Mouse (Mus musculus) midbrain, embryonic 12.5 days (tissue): ENCODE measurements around the gene Gadd45g. TPM values are rescaled to one million over a fixed set of nuclear protein-coding genes. Genes with fewer than 3 reads are reported as not detected.

Experiments
- ATAC-seq: fragments of 200-750 bp; cut with Nextera tagmentation; 2 replicates; pipeline ENCODE4 v1.8.0; 2017; ENCODE audit warnings: low read depth, moderate TSS enrichment, moderate library complexity; ENCODE audit not compliant: low FRiP score
- H3K27ac ChIP-seq: fragments of 300-500 bp; sonication (generic); replicated peaks from 2 replicates; pipeline ENCODE4 v1.5.1; 2016; ENCODE audit warnings: mild to moderate bottlenecking
- H3K27me3 ChIP-seq: fragments of 300-500 bp; sonication (generic); 2 replicates; pipeline ENCODE4 v1.6.1; 2016; ENCODE audit warnings: mild to moderate bottlenecking
- H3K36me3 ChIP-seq: fragments of 300-500 bp; sonication (generic); 2 replicates; pipeline ENCODE4 v1.6.1; 2016
- H3K4me1 ChIP-seq: fragments of 300-500 bp; sonication (generic); 2 replicates; pipeline ENCODE4 v1.6.1; 2016
- H3K4me2 ChIP-seq: fragments of 300-500 bp; sonication (generic); replicated peaks from 2 replicates; pipeline ENCODE4 v1.6.1; 2016; ENCODE audit warnings: mild to moderate bottlenecking, moderate library complexity
- H3K4me3 ChIP-seq: fragments of 300-500 bp; sonication (generic); 2 replicates; pipeline ENCODE4 v1.5.1; 2016; ENCODE audit warnings: mild to moderate bottlenecking
- H3K9ac ChIP-seq: fragments of 300-500 bp; sonication (generic); replicated peaks from 2 replicates; pipeline ENCODE4 v1.6.1; 2016; ENCODE audit warnings: mild to moderate bottlenecking, moderate library complexity
- H3K9me3 ChIP-seq: fragments of 300-500 bp; sonication (generic); 2 replicates; pipeline ENCODE4 v1.6.1; 2016; ENCODE audit warnings: mild to moderate bottlenecking
- WGBS: fragments of 180-500 bp; shearing (Covaris S2); methylation state at CpG from one replicate; pipeline ENCODE4 v1.1.7; 2016; 5-methylcytosine and 5-hydroxymethylcytosine counted together
- polyA plus RNA-seq: library from polyadenylated mRNA; unstranded; fragments of >200 nt; fragmentation: Nextera tagmentation; extraction: Ambion mirVana; gene quantifications from 2 replicates; pipeline ENCODE4 v1.2.1, GENCODE M21; 2016

The Gadd45g gene
- polyA plus RNA-seq, 1 experiment from 2014 or later = 354 TPM

GRCm38 (mm10) chr13:51879571-51879970 lies 33.1 kb downstream of the Gadd45g start:
- ATAC-seq = no peak
- Histone ChIP-seq H3K4me1 (peaks cover 11% of the 10 kb centered on the region), H3K9me3 (no peaks in the 10 kb centered on the region), H3K27me3 (peaks cover 35% of the 10 kb centered on the region), H3K36me3 (no peaks in the 10 kb centered on the region), H3K4me3 (no peak overlapping the region), H3K27ac (no peak overlapping the region), H3K4me2 (no peak overlapping the region), H3K9ac (no peak overlapping the region)
- WGBS = 85% methylated on average over 3 of the region's 3 CpGs

DNA sequence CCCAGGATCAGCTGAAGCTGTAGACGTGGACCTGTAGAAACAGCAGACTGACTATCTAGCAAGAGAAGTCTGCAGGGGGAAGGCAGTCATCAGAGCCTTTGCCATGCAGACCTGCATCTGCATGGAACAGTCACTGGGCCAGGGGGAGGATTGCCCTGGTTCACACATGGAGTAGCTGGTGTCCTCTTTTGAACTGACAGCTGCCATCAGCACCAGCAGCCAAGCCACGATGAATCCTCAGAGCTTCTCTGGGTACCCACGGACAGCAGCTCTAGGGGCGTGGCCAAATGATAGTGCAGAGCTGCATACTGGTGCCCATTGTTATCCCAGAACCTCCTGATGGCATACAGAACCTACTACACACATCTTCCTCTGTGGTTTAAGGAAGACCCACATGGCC lies 33.5 kb downstream of the Gadd45g start:
- no peak overlapping the region for H3K4me3 ChIP-seq
- H3K9me3 ChIP-seq = no peaks in the 10 kb centered on the region
- peaks cover 35% of the 10 kb centered on the region for H3K27me3 ChIP-seq
- no peak for ATAC-seq
- no peak overlapping the region for H3K27ac ChIP-seq
- H3K4me2 ChIP-seq = no peak overlapping the region
- H3K36me3 ChIP-seq = no peaks in the 10 kb centered on the region
- WGBS = 87% methylated on average over 4 of the region's 4 CpGs
- no peak overlapping the region for H3K9ac ChIP-seq
- peaks cover 11% of the 10 kb centered on the region for H3K4me1 ChIP-seq

- 66% methylated on average over 11 of the region's 11 CpGs for WGBS
- Histone ChIP-seq H3K4me1 (peaks cover 11% of the 10 kb centered on the region), H3K9ac (no peak overlapping the region), H3K27ac (no peak overlapping the region), H3K4me2 (no peak overlapping the region), H3K27me3 (peaks cover 30% of the 10 kb centered on the region), H3K9me3 (no peaks in the 10 kb centered on the region), H3K4me3 (no peak overlapping the region), H3K36me3 (no peaks in the 10 kb centered on the region)
- ATAC-seq = no peak
These were observed 35.0 kb downstream of the Gadd45g start for GRCm38 (mm10) chr13:51881271-51882128.

DNA sequence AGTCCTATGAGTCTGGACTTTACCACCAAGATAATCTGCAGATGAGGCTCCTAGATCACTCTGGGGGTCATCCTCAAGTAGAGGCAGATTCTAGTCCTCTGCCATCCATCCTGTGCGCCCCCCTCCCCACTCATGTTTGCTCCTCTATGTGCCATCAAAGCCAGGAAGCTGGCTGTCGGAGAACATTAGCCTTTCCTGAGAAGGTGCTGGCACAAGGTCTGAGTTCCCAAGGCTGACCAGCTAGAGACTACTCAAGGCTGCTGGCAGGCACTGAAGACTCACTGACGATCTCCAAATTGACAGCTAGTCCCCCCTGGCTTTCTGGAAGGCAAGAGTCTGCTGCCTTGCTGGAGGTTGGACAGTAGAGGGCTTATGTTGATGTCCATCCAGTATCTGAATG lies 35.7 kb downstream of the Gadd45g start:
- no peak overlapping the region for H3K9ac ChIP-seq
- H3K36me3 ChIP-seq = no peaks in the 10 kb centered on the region
- no peak overlapping the region for H3K4me3 ChIP-seq
- 84% methylated on average over 3 of the region's 3 CpGs for WGBS
- H3K9me3 ChIP-seq = no peaks in the 10 kb centered on the region
- no peak for ATAC-seq
- peaks cover 11% of the 10 kb centered on the region for H3K4me1 ChIP-seq
- H3K27ac ChIP-seq = no peak overlapping the region
- H3K4me2 ChIP-seq = no peak overlapping the region
- H3K27me3 ChIP-seq = peaks cover 35% of the 10 kb centered on the region

DNA sequence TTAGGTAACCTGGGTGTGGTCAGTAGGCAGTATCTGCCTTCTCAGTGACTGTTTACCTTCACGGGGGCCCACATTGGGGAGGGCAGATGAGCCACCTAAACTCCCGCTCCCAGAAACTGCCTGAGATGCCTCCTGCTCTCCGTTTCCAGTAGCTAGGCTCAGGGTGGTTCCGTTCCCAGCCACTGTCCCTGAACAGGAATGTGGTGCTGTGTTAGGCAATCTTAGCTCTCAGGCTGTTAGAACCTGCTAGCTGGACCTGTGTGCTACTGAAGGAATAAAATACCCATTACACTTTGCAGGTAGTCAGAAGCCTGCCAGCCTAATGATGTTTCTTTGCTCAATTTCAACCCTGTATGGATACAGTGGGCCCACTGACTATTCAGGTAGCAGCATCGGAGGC lies 37.8 kb downstream of the Gadd45g start:
- no peak overlapping the region for H3K27ac ChIP-seq
- 80% methylated on average over 5 of the region's 5 CpGs for WGBS
- no peaks in the 10 kb centered on the region for H3K9me3 ChIP-seq
- H3K4me3 ChIP-seq = no peak overlapping the region
- peaks cover 26% of the 10 kb centered on the region for H3K27me3 ChIP-seq
- H3K9ac ChIP-seq = no peak overlapping the region
- peaks cover 6% of the 10 kb centered on the region for H3K4me1 ChIP-seq
- no peak overlapping the region for H3K4me2 ChIP-seq
- no peak for ATAC-seq
- H3K36me3 ChIP-seq = no peaks in the 10 kb centered on the region

GRCm38 (mm10) chr13:51885594-51885993 lies 39.1 kb downstream of the Gadd45g start:
- 92% methylated on average over 10 of the region's 10 CpGs for WGBS
- Histone ChIP-seq H3K4me1 (peaks cover 5% of the 10 kb centered on the region), H3K9me3 (no peaks in the 10 kb centered on the region), H3K9ac (no peak overlapping the region), H3K4me2 (no peak overlapping the region), H3K27ac (no peak overlapping the region), H3K27me3 (peaks cover 23% of the 10 kb centered on the region), H3K4me3 (no peak overlapping the region), H3K36me3 (no peaks in the 10 kb centered on the region)
- ATAC-seq = no peak

- no peak overlapping the region for H3K27ac ChIP-seq
- no peak for ATAC-seq
- no peak overlapping the region for H3K9ac ChIP-seq
- no peaks in the 10 kb centered on the region for H3K9me3 ChIP-seq
- H3K4me2 ChIP-seq = no peak overlapping the region
- H3K4me3 ChIP-seq = no peak overlapping the region
- peaks cover 5% of the 10 kb centered on the region for H3K4me1 ChIP-seq
- peaks cover 21% of the 10 kb centered on the region for H3K27me3 ChIP-seq
- no peaks in the 10 kb centered on the region for H3K36me3 ChIP-seq
- 89% methylated on average over 6 of the region's 6 CpGs for WGBS
These were observed 39.6 kb downstream of the Gadd45g start for GRCm38 (mm10) chr13:51886085-51886484.

GRCm38 (mm10) chr13:51886723-51887122 lies 40.2 kb downstream of the Gadd45g start:
- Histone ChIP-seq H3K27me3 (peaks cover 16% of the 10 kb centered on the region), H3K4me1 (peaks cover 5% of the 10 kb centered on the region), H3K4me3 (no peak overlapping the region), H3K9me3 (no peaks in the 10 kb centered on the region), H3K36me3 (no peaks in the 10 kb centered on the region), H3K4me2 (no peak overlapping the region), H3K27ac (no peak overlapping the region), H3K9ac (no peak overlapping the region)
- 86% methylated on average over 10 of the region's 10 CpGs for WGBS
- no peak for ATAC-seq

DNA sequence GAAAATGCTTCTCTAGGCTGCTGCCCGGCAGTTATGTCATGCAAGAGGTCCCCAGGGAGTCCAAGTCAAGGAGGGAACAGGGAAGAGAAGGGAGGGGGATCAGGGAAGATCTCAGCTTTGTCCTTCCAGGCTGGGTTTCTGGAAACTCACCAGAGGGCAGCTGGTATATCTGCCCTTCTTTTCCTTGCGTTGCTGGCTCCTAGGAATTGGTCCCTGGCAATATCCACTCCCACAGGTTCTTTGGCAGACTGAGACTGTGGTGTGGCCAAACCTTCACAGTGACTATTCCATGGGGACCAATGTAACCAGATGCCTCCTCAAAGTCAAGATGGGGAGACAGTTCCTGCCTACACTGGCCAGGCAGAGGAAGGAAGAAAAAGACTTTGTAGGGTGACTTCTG lies 41.9 kb downstream of the Gadd45g start:
- H3K36me3 ChIP-seq = no peaks in the 10 kb centered on the region
- ATAC-seq = no peak
- H3K9ac ChIP-seq = no peak overlapping the region
- peaks cover 5% of the 10 kb centered on the region for H3K4me1 ChIP-seq
- H3K27me3 ChIP-seq = peaks cover 7% of the 10 kb centered on the region
- no peaks in the 10 kb centered on the region for H3K9me3 ChIP-seq
- no peak overlapping the region for H3K27ac ChIP-seq
- 76% methylated on average over 2 of the region's 2 CpGs for WGBS
- no peak overlapping the region for H3K4me2 ChIP-seq
- no peak overlapping the region for H3K4me3 ChIP-seq

DNA sequence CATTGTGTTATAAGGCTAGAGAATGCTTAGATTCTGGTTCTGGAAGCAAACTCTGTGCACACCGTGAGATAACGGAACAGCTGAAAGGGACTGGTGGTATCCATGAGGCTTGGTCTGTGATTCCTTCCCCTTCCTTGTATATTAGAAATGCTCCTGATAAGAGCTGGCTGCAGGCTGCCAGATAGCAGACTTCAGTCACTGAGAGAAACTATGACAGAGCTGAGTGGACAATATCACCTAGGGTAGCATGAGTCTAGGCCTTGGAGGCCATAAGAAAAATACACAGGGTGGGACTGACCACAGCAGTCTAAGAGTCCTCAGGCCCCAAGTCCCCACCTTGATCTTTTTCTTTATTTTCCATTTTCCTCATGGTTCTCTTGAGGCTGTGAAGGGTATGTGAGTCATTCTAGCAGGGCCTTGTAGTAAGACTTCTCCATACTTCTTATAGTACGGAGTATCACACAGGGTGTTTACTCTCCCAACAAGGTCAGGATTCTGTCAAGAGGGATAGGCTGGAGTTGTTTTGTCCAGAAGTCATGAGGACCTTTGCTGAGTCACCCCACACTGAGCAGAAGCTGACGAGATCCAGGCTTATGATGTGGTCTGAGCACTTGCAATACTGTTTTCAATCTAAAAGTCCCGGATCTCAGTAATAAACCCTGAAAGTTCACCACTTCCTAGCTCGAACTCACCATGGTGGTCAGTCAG lies 45.5 kb downstream of the Gadd45g start:
- H3K27ac ChIP-seq = no peak overlapping the region
- no peak overlapping the region for H3K9ac ChIP-seq
- no peak overlapping the region for H3K4me3 ChIP-seq
- no peaks in the 10 kb centered on the region for H3K36me3 ChIP-seq
- H3K4me2 ChIP-seq = no peak overlapping the region
- no peaks in the 10 kb centered on the region for H3K4me1 ChIP-seq
- ATAC-seq = no peak
- peaks cover 10% of the 10 kb centered on the region; the same call in 1 of the 2 replicates for H3K9me3 ChIP-seq
- H3K27me3 ChIP-seq = peaks cover 1% of the 10 kb centered on the region; the same call in 1 of the 2 replicates
- 91% methylated on average over 6 of the region's 6 CpGs for WGBS

DNA sequence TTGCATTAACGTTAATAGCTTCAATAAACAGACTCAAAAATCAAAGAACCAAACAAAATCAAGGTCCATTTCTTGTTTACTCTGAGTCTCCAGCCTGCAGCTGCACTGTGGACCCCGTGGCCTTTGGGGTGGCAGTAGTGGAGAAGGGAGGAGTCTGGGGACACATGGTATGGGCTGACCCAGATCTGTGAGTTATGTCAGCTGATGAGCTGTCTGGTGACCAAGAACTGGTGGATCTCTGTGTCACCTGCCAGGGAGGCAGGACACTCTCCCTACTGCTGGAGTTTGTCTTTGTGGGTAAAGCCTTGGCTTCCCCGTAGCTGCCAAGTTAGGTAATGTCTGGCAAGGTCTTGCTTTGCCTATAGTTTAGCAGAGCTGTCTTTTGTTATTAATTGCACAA lies 51.1 kb downstream of the Gadd45g start:
- no peak overlapping the region for H3K4me3 ChIP-seq
- peaks cover 13% of the 10 kb centered on the region; the same call in 1 of the 2 replicates for H3K27me3 ChIP-seq
- WGBS = 86% methylated on average over 3 of the region's 3 CpGs
- H3K27ac ChIP-seq = no peak overlapping the region
- ATAC-seq = no peak
- H3K9ac ChIP-seq = no peak overlapping the region
- H3K4me1 ChIP-seq = peaks cover 9% of the 10 kb centered on the region
- no peak overlapping the region for H3K4me2 ChIP-seq
- no peaks in the 10 kb centered on the region for H3K36me3 ChIP-seq
- H3K9me3 ChIP-seq = peaks cover 10% of the 10 kb centered on the region; the same call in 1 of the 2 replicates
